Mouse (Mus musculus): ENCODE measurements at regions not wholly inside any gene's neighbourhood (a gene's known extent, or its start where the extent isn't known, plus 50 kb on each side); places are given as distances from the start of the nearest gene placed in this dataset.

- in situ Hi-C loops (cut with MboI, MseI): loop anchor here in 1 of 2 experiments (10.0 kb wide), 1 partner anchor 495 kb away; the partner anchor contains the start of gene Olfr212
Observed at GRCm38 (mm10) chr6:116999940-117000339, 168.4 kb upstream of the Cxcl12 start.

GRCm38 (mm10) chr6:117000951-117001725 is 167.2 kb upstream of the Cxcl12 start:
- in situ Hi-C loops (cut with MboI, MseI): loop anchor here in 1 of 2 experiments (10.0 kb wide), 1 partner anchor 496 kb away; the partner anchor contains the start of gene Olfr212

GRCm38 (mm10) chr6:117012621-117013020 is 155.7 kb upstream of the Cxcl12 start:
- in situ Hi-C loops (cut with MboI, MseI): no loop called here

- in situ Hi-C loops (cut with MboI, MseI): no loop called here
Observed at GRCm38 (mm10) chr6:117015461-117015860, 152.9 kb upstream of the Cxcl12 start.

GRCm38 (mm10) chr6:117021851-117022250 is 146.5 kb upstream of the Cxcl12 start:
- in situ Hi-C loops (cut with MboI, MseI): no loop called here

GRCm38 (mm10) chr6:117032042-117032746 is 136.1 kb upstream of the Cxcl12 start:
- in situ Hi-C loops (cut with MboI, MseI): no loop called here

GRCm38 (mm10) chr6:117043744-117044143 is 124.6 kb upstream of the Cxcl12 start:
- in situ Hi-C loops (cut with MboI, MseI): no loop called here

GRCm38 (mm10) chr6:117049459-117050010 is 118.8 kb upstream of the Cxcl12 start:
- in situ Hi-C loops (cut with MboI, MseI): no loop called here

- in situ Hi-C loops (cut with MboI, MseI): no loop called here
Observed at GRCm38 (mm10) chr6:117060688-117061087, 107.6 kb upstream of the Cxcl12 start.

- in situ Hi-C loops (cut with MboI, MseI): no loop called here
Observed at GRCm38 (mm10) chr6:117067541-117068305, 100.6 kb upstream of the Cxcl12 start.

- in situ Hi-C loops (cut with MboI, MseI): no loop called here
Observed at GRCm38 (mm10) chr6:117071311-117071710, 97.0 kb upstream of the Cxcl12 start.

- in situ Hi-C loops (cut with MboI, MseI): no loop called here
Observed at GRCm38 (mm10) chr6:117071857-117072256, 96.5 kb upstream of the Cxcl12 start.

- in situ Hi-C loops (cut with MboI, MseI): no loop called here
Observed at GRCm38 (mm10) chr6:117079500-117079899, 88.8 kb upstream of the Cxcl12 start.

GRCm38 (mm10) chr6:117080973-117081372 is 87.4 kb upstream of the Cxcl12 start:
- in situ Hi-C loops (cut with MboI, MseI): no loop called here

- in situ Hi-C loops (cut with MboI, MseI): no loop called here
Observed at GRCm38 (mm10) chr6:117084211-117084610, 84.1 kb upstream of the Cxcl12 start.

- in situ Hi-C loops (cut with MboI, MseI): no loop called here
Observed at GRCm38 (mm10) chr6:117084833-117085500, 83.4 kb upstream of the Cxcl12 start.

GRCm38 (mm10) chr6:117094742-117095141 is 73.6 kb upstream of the Cxcl12 start:
- in situ Hi-C loops (cut with MboI, MseI): no loop called here

GRCm38 (mm10) chr6:117099871-117100270 is 68.5 kb upstream of the Cxcl12 start:
- in situ Hi-C loops (cut with MboI, MseI): no loop called here

- in situ Hi-C loops (cut with MboI, MseI): no loop called here
Observed at GRCm38 (mm10) chr6:117102693-117103092, 65.6 kb upstream of the Cxcl12 start.

- in situ Hi-C loops (cut with MboI, MseI): no loop called here
Observed at GRCm38 (mm10) chr6:117104047-117104446, 64.3 kb upstream of the Cxcl12 start.

- in situ Hi-C loops (cut with MboI, MseI): no loop called here
Observed at GRCm38 (mm10) chr6:117104463-117104862, 63.9 kb upstream of the Cxcl12 start.
